ENCODE assay signal across 9 mouse cellular contexts in genomic region chr7:45121404-45121803, GRCm38 (mm10). TPM values are rescaled to one million over a fixed set of nuclear protein-coding genes. Genes with fewer than 3 reads are reported as not detected.
DNase-seq lines count a peak whose midpoint lies in the region; ATAC-seq and TF ChIP-seq lines count a peak whose summit lies in the region.
"Had no signal": no experiment of that assay in that cellular context is flagged by ENCODE, and none has a peak within 500 bp of the region (broad histone marks: within the 10 kb centered on the region; RNA-seq: fewer than 3 reads in every experiment).

No protein-coding gene starts in this region.

- peak; percentile 71; the same call in 1 of the 2 replicates for TF ChIP-seq EP300 in heart, postnatal 0 days (IDR thresholded peaks at IDR 0.05; ENCODE audit: low read depth)

- no peak for DNase-seq in hindbrain, embryonic 10.5 days (ENCODE audit: low spot score)
- DNase-seq in hindbrain, postnatal 0 days (ENCODE audit: low spot score): no peak
- peak; percentile 76 for DNase-seq in ZHBTc4 (ENCODE audit: low read depth, low spot score)
- no peak for DNase-seq in heart, postnatal 0 days (ENCODE audit: low spot score)
- no peak for DNase-seq in liver, embryonic 13.5 days
- DNase-seq in spleen, adult 2 months (ENCODE audit: low read depth in 1 of 2, low spot score in 2 of 2): peak; percentile 71 to 91
- DNase-seq in ovary, postnatal 14 days (ENCODE audit: low spot score): no peak
- DNase-seq in left cerebral cortex, postnatal 4 days: no peak

- H3K9ac ChIP-seq in hindbrain, postnatal 0 days (replicated peaks; ENCODE audit: low read length): no peak overlapping the region
- H3K9ac ChIP-seq in heart, postnatal 0 days (replicated peaks; ENCODE audit: low read depth, low read length): no peak overlapping the region
- H3K9ac ChIP-seq in liver, embryonic 13.5 days: peak overlapping the region; percentile 54; the same call in 1 of the 2 replicates

- no peak for TF ChIP-seq CTCF in hindbrain, postnatal 0 days (IDR thresholded peaks at IDR 0.05; ENCODE audit: low read depth)
- TF ChIP-seq CTCF in heart, postnatal 0 days (IDR thresholded peaks at IDR 0.05; ENCODE audit: low read depth): no peak
- no peak for TF ChIP-seq CTCF in spleen, adult 2 months (IDR thresholded peaks at IDR 0.05; ENCODE audit: extremely low read depth, insufficient read depth, insufficient read length, insufficient replicate concordance)

- no peak overlapping the region for H3K4me2 ChIP-seq in hindbrain, postnatal 0 days (ENCODE audit: low read depth, low read length)
- H3K4me2 ChIP-seq in heart, postnatal 0 days (ENCODE audit: low read depth, low read length): peak overlapping the region; percentile 33; the same call in 1 of the 2 replicates
- peak overlapping the region; percentile 94; the same call in 1 of the 2 replicates for H3K4me2 ChIP-seq in liver, embryonic 13.5 days

- peak overlapping the region; percentile 16; the same call in 1 of the 2 replicates for H3K4me3 ChIP-seq in hindbrain, embryonic 10.5 days
- H3K4me3 ChIP-seq in hindbrain, postnatal 0 days (ENCODE audit: low read length): no peak overlapping the region
- no peak overlapping the region for H3K4me3 ChIP-seq in heart, postnatal 0 days (ENCODE audit: low read depth, low read length)
- peak overlapping the region; percentile 95 for H3K4me3 ChIP-seq in liver, embryonic 13.5 days (replicated peaks)
- H3K4me3 ChIP-seq in spleen, adult 2 months (ENCODE audit: extremely low read depth, insufficient read depth, insufficient read length): peak overlapping the region; percentile 57

- no peaks in the 10 kb centered on the region for H3K9me3 ChIP-seq in hindbrain, embryonic 10.5 days
- no peaks in the 10 kb centered on the region for H3K9me3 ChIP-seq in hindbrain, postnatal 0 days (ENCODE audit: low read length)
- no peaks in the 10 kb centered on the region for H3K9me3 ChIP-seq in heart, postnatal 0 days (replicated peaks; ENCODE audit: control insufficient read depth, low read length)
- H3K9me3 ChIP-seq in liver, embryonic 13.5 days (replicated peaks): no peaks in the 10 kb centered on the region

- peak overlapping the region; percentile 37; the same call in 1 of the 2 replicates for H3K27ac ChIP-seq in hindbrain, embryonic 10.5 days
- no peak overlapping the region; the same call in 1 of the 2 replicates for H3K27ac ChIP-seq in hindbrain, postnatal 0 days
- H3K27ac ChIP-seq in heart, postnatal 0 days (ENCODE audit: low read depth): peak overlapping the region; percentile 63
- peak overlapping the region; percentile 89 for H3K27ac ChIP-seq in liver, embryonic 13.5 days
- H3K27ac ChIP-seq in spleen, adult 2 months (ENCODE audit: insufficient read depth, low read length): peak overlapping the region; percentile 96

- no peaks in the 10 kb centered on the region for H3K27me3 ChIP-seq in hindbrain, embryonic 10.5 days (ENCODE audit: insufficient read depth, poor library complexity, severe bottlenecking)
- no peaks in the 10 kb centered on the region for H3K27me3 ChIP-seq in hindbrain, postnatal 0 days (ENCODE audit: insufficient read depth, low read length)
- H3K27me3 ChIP-seq in heart, postnatal 0 days (ENCODE audit: control insufficient read depth, insufficient read depth, low read length): no peaks in the 10 kb centered on the region
- H3K27me3 ChIP-seq in liver, embryonic 13.5 days: no peaks in the 10 kb centered on the region
- no peaks in the 10 kb centered on the region for H3K27me3 ChIP-seq in spleen, adult 2 months (ENCODE audit: control insufficient read depth, insufficient read depth, low read length)

- H3K4me1 ChIP-seq in hindbrain, embryonic 10.5 days (replicated peaks): peaks cover 50% of the 10 kb centered on the region
- peaks cover 6% of the 10 kb centered on the region for H3K4me1 ChIP-seq in hindbrain, postnatal 0 days (ENCODE audit: insufficient read depth, low read length)
- H3K4me1 ChIP-seq in heart, postnatal 0 days (ENCODE audit: control insufficient read depth, insufficient read depth): peaks cover 10% of the 10 kb centered on the region
- peaks cover 77% of the 10 kb centered on the region for H3K4me1 ChIP-seq in liver, embryonic 13.5 days (replicated peaks)
- H3K4me1 ChIP-seq in spleen, adult 2 months (ENCODE audit: control insufficient read depth, insufficient read depth, insufficient read length): peaks cover 28% of the 10 kb centered on the region; the same call in 1 of the 2 replicates

- peak; percentile 99 for TF ChIP-seq POLR2A in spleen, adult 2 months (IDR thresholded peaks at IDR 0.05; ENCODE audit: low read depth, low read length)

- ATAC-seq in hindbrain, postnatal 0 days: no peak
- no peak for ATAC-seq in heart, postnatal 0 days (ENCODE audit: insufficient read depth, low read depth)
- no peak for ATAC-seq in liver, embryonic 13.5 days (ENCODE audit: low read depth)

- WGBS in hindbrain, embryonic 10.5 days: 85% methylated on average over 8 of the region's 8 CpGs
- WGBS in hindbrain, postnatal 0 days: 62% methylated on average over 8 of the region's 8 CpGs
- 41% methylated on average over 8 of the region's 8 CpGs for WGBS in heart, postnatal 0 days
- 42% methylated on average over 8 of the region's 8 CpGs for WGBS in liver, embryonic 13.5 days (ENCODE audit: insufficient replicate concordance)
- 7% methylated on average over 8 of the region's 8 CpGs for WGBS in spleen, adult 2 months

- H3K36me3 ChIP-seq in hindbrain, embryonic 10.5 days: peaks cover 75% of the 10 kb centered on the region
- peaks cover 60% of the 10 kb centered on the region for H3K36me3 ChIP-seq in hindbrain, postnatal 0 days (ENCODE audit: insufficient read depth, low read length)
- peaks cover 54% of the 10 kb centered on the region for H3K36me3 ChIP-seq in heart, postnatal 0 days (replicated peaks; ENCODE audit: control insufficient read depth, insufficient read depth, low read length)
- H3K36me3 ChIP-seq in liver, embryonic 13.5 days: peaks cover 65% of the 10 kb centered on the region
- peaks cover 26% of the 10 kb centered on the region for H3K36me3 ChIP-seq in spleen, adult 2 months (ENCODE audit: control insufficient read depth, insufficient read depth, low read length)

- intact Hi-C loops in left cerebral cortex, postnatal 4 days (cut with DNase I): no loop called here

RNA-seq across cellular contexts. Expression of gene Rps11, which starts 2.8 kb away (rescaled TPM):
- polyA plus RNA-seq in hindbrain, embryonic 10.5 days (2016; fragmentation: Nextera tagmentation; extraction: Ambion mirVana): 1,526 and 1,700 TPM in 2 replicates
- total RNA-seq in hindbrain, postnatal 0 days (2014; rRNA removed): 743 and 824 TPM in 2 replicates
- 768 and 794 TPM in 2 replicates for polyA plus RNA-seq in hindbrain, postnatal 0 days (2015; fragmentation: Nextera tagmentation; extraction: Ambion mirVana)
- 1,106 and 1,247 TPM in 2 replicates for total RNA-seq in heart, postnatal 0 days (2014; rRNA removed; ENCODE audit: low replicate concordance)
- 730 and 757 TPM in 2 replicates for polyA plus RNA-seq in heart, postnatal 0 days (2015; fragmentation: Nextera tagmentation; extraction: Ambion mirVana)
- polyA plus RNA-seq in liver, embryonic 13.5 days (2015; fragmentation: Nextera tagmentation; extraction: Ambion mirVana): 1,277 and 1,372 TPM in 2 replicates
- polyA plus RNA-seq in spleen, adult 2 months (2012; rRNA removed): 273 and 325 TPM in 2 replicates
- total RNA-seq in left cerebral cortex, postnatal 4 days (2021): 100 to 1,000 TPM; 707 to 729 TPM

RNA-seq across cellular contexts. Expression of gene Rpl13a, which starts 7.2 kb away (rescaled TPM):
- 1,174 and 1,234 TPM in 2 replicates for polyA plus RNA-seq in hindbrain, embryonic 10.5 days (2016; fragmentation: Nextera tagmentation; extraction: Ambion mirVana)
- total RNA-seq in hindbrain, postnatal 0 days (2014; rRNA removed): 1,377 and 1,807 TPM in 2 replicates
- polyA plus RNA-seq in hindbrain, postnatal 0 days (2015; fragmentation: Nextera tagmentation; extraction: Ambion mirVana): 800 and 828 TPM in 2 replicates
- total RNA-seq in heart, postnatal 0 days (2014; rRNA removed; ENCODE audit: low replicate concordance): 1,443 and 1,972 TPM in 2 replicates
- polyA plus RNA-seq in heart, postnatal 0 days (2015; fragmentation: Nextera tagmentation; extraction: Ambion mirVana): 780 and 809 TPM in 2 replicates
- polyA plus RNA-seq in liver, embryonic 13.5 days (2015; fragmentation: Nextera tagmentation; extraction: Ambion mirVana): 972 and 1,063 TPM in 2 replicates
- 1,860 and 2,797 TPM in 2 replicates for polyA plus RNA-seq in spleen, adult 2 months (2012; rRNA removed)
- total RNA-seq in left cerebral cortex, postnatal 4 days (2021): 1,000 to 10,000 TPM in 1 of 2 experiments, 100 to 1,000 TPM in 1; 958 to 1,083 TPM

RNA-seq across cellular contexts. Expression of gene Gm45713, which starts 14.6 kb away (rescaled TPM):
- 0.13 and 0.15 TPM in 2 replicates for polyA plus RNA-seq in hindbrain, embryonic 10.5 days (2016; fragmentation: Nextera tagmentation; extraction: Ambion mirVana)
- total RNA-seq in hindbrain, postnatal 0 days (2014; rRNA removed): not detected in 2 replicates
- polyA plus RNA-seq in hindbrain, postnatal 0 days (2015; fragmentation: Nextera tagmentation; extraction: Ambion mirVana): 0.15 TPM in 1 of 2 replicates, not detected in the other
- total RNA-seq in heart, postnatal 0 days (2014; rRNA removed; ENCODE audit: low replicate concordance): 0.19 and 0.23 TPM in 2 replicates
- polyA plus RNA-seq in heart, postnatal 0 days (2015; fragmentation: Nextera tagmentation; extraction: Ambion mirVana): 0.29 and 0.78 TPM in 2 replicates
- 0.12 and 0.37 TPM in 2 replicates for polyA plus RNA-seq in liver, embryonic 13.5 days (2015; fragmentation: Nextera tagmentation; extraction: Ambion mirVana)
- polyA plus RNA-seq in spleen, adult 2 months (2012; rRNA removed): 0.28 and 0.70 TPM in 2 replicates
- under 1 TPM in 1 of 2 experiments, not detected in 1; 0.50 TPM for total RNA-seq in left cerebral cortex, postnatal 4 days (2021)
- total RNA-seq: adrenal gland, adult 18-20 months had no signal

RNA-seq across cellular contexts. Expression of gene Flt3l, which starts 14.8 kb away (rescaled TPM):
- 0.85 and 2.0 TPM in 2 replicates for polyA plus RNA-seq in hindbrain, embryonic 10.5 days (2016; fragmentation: Nextera tagmentation; extraction: Ambion mirVana)
- total RNA-seq in hindbrain, postnatal 0 days (2014; rRNA removed): 5.8 and 8.0 TPM in 2 replicates
- 2.1 and 3.0 TPM in 2 replicates for polyA plus RNA-seq in hindbrain, postnatal 0 days (2015; fragmentation: Nextera tagmentation; extraction: Ambion mirVana)
- 8.1 and 23.3 TPM in 2 replicates for total RNA-seq in heart, postnatal 0 days (2014; rRNA removed; ENCODE audit: low replicate concordance)
- polyA plus RNA-seq in heart, postnatal 0 days (2015; fragmentation: Nextera tagmentation; extraction: Ambion mirVana): 1.8 and 2.0 TPM in 2 replicates
- polyA plus RNA-seq in liver, embryonic 13.5 days (2015; fragmentation: Nextera tagmentation; extraction: Ambion mirVana): 4.5 and 5.4 TPM in 2 replicates
- 183 and 197 TPM in 2 replicates for polyA plus RNA-seq in spleen, adult 2 months (2012; rRNA removed)
- total RNA-seq in left cerebral cortex, postnatal 4 days (2021): 1 to 10 TPM; 2.8 to 3.0 TPM

RNA-seq across cellular contexts. Expression of gene Fcgrt, which starts 17.8 kb away (rescaled TPM):
- 9.9 and 13.1 TPM in 2 replicates for polyA plus RNA-seq in hindbrain, embryonic 10.5 days (2016; fragmentation: Nextera tagmentation; extraction: Ambion mirVana)
- 32.9 and 43.6 TPM in 2 replicates for total RNA-seq in hindbrain, postnatal 0 days (2014; rRNA removed)
- 43.8 and 45.9 TPM in 2 replicates for polyA plus RNA-seq in hindbrain, postnatal 0 days (2015; fragmentation: Nextera tagmentation; extraction: Ambion mirVana)
- total RNA-seq in heart, postnatal 0 days (2014; rRNA removed; ENCODE audit: low replicate concordance): 48.9 and 51.6 TPM in 2 replicates
- polyA plus RNA-seq in heart, postnatal 0 days (2015; fragmentation: Nextera tagmentation; extraction: Ambion mirVana): 59.5 and 67.9 TPM in 2 replicates
- polyA plus RNA-seq in liver, embryonic 13.5 days (2015; fragmentation: Nextera tagmentation; extraction: Ambion mirVana): 29.2 and 31.9 TPM in 2 replicates
- polyA plus RNA-seq in spleen, adult 2 months (2012; rRNA removed): 64.4 and 75.4 TPM in 2 replicates
- total RNA-seq in left cerebral cortex, postnatal 4 days (2021): 10 to 100 TPM; 17.7 to 18.3 TPM

Comparison
In these comparisons a context has a peak if more than half of its experiments do, and no peak if none do; other contexts are left out.
1. H3K4me3 ChIP-seq: peak in hindbrain, embryonic 10.5 days (single experiment), liver, embryonic 13.5 days (single experiment) and spleen, adult 2 months (single experiment); none in hindbrain, postnatal 0 days (single experiment) and heart, postnatal 0 days (single experiment).
2. DNase-seq: peak in ZHBTc4 (single experiment) and spleen, adult 2 months (2 of 2); none in hindbrain, embryonic 10.5 days (single experiment), hindbrain, postnatal 0 days (single experiment), heart, postnatal 0 days (single experiment), liver, embryonic 13.5 days (single experiment), ovary, postnatal 14 days (single experiment) and left cerebral cortex, postnatal 4 days (single experiment).